Mouse (Mus musculus) liver, embryonic 14.5 days (tissue): ENCODE measurements around the gene Hmga1b.

ENCODE experiments used
- CTCF ChIP-seq: IDR thresholded peaks from 2 replicates; pipeline ENCODE4 v1.5.1; 2016; ENCODE audit warnings: antibody characterized with exemption, low read depth, control low read depth
- EP300 ChIP-seq: IDR thresholded peaks from 2 replicates; pipeline ENCODE4 v1.6.1; 2016; ENCODE audit warnings: antibody characterized with exemption, low read depth

- no peak for TF ChIP-seq CTCF
- TF ChIP-seq EP300: no peak
Observed at GRCm38 (mm10) chr11:120740981-120741380, 21.6 kb upstream of the Hmga1b start.
